Mouse (Mus musculus): ENCODE results near the gene Atp5g2. TPM values are rescaled to one million over a fixed set of nuclear protein-coding genes. Genes with fewer than 3 reads are reported as not detected.

Gene Atp5g2
- polyA plus RNA-seq, 1 experiment from 2014 or later, result 118 TPM

GRCm38 (mm10) chr15:102620765-102621164 lies 51.4 kb downstream of the Atp5g2 start:
- Histone ChIP-seq H3K36me3 (ENCODE audit: control insufficient read depth, insufficient read depth, low read length) (peaks cover 5% of the 10 kb centered on the region; the same call in 1 of the 2 replicates), H3K4me2 (ENCODE audit: low read length) (no peak overlapping the region), H3K4me1 (ENCODE audit: control insufficient read depth in 2 of 2, insufficient read depth in 2 of 2, low read length in 2 of 2) (peaks cover 0 to 6% of the 10 kb centered on the region in 2 experiments; a peak in 2 of 4 replicates), H3K27ac (replicated peaks in 1 of 2; ENCODE audit: control insufficient read depth in 1 of 2, insufficient read depth in 1 of 2, low read depth in 2 of 2, low read length in 2 of 2) (no peak overlapping the region), H3K9me3 (ENCODE audit: control insufficient read depth, low read length) (no peaks in the 10 kb centered on the region), H3K4me3 (ENCODE audit: control insufficient read depth in 1 of 2, insufficient read depth in 1 of 2, low read depth in 1 of 2, low read length in 2 of 2) (no peak overlapping the region), H3K9ac (ENCODE audit: low read length) (no peak overlapping the region), H3K27me3 (ENCODE audit: control insufficient read depth, insufficient read depth, low read length) (no peaks in the 10 kb centered on the region)
- WGBS, result 94% methylated on average over 1 of the region's 1 CpGs
- ATAC-seq (ENCODE audit: insufficient number of reproducible peaks, insufficient read depth, low FRiP score, low read depth), result no peak

- Histone ChIP-seq H3K36me3 (ENCODE audit: control insufficient read depth, insufficient read depth, low read length) (peaks cover 5% of the 10 kb centered on the region; the same call in 1 of the 2 replicates), H3K4me2 (ENCODE audit: low read length) (no peak overlapping the region), H3K4me1 (ENCODE audit: control insufficient read depth in 2 of 2, insufficient read depth in 2 of 2, low read length in 2 of 2) (peaks cover 0 to 5% of the 10 kb centered on the region in 2 experiments; a peak in 2 of 4 replicates), H3K9ac (ENCODE audit: low read length) (no peak overlapping the region), H3K27me3 (ENCODE audit: control insufficient read depth, insufficient read depth, low read length) (no peaks in the 10 kb centered on the region), H3K9me3 (ENCODE audit: control insufficient read depth, low read length) (no peaks in the 10 kb centered on the region), H3K27ac (replicated peaks in 1 of 2; ENCODE audit: control insufficient read depth in 1 of 2, insufficient read depth in 1 of 2, low read depth in 2 of 2, low read length in 2 of 2) (no peak overlapping the region), H3K4me3 (ENCODE audit: control insufficient read depth in 1 of 2, insufficient read depth in 1 of 2, low read depth in 1 of 2, low read length in 2 of 2) (no peak overlapping the region)
- no peak for ATAC-seq (ENCODE audit: insufficient number of reproducible peaks, insufficient read depth, low FRiP score, low read depth)
- WGBS, result 96% methylated on average over 5 of the region's 5 CpGs
These were observed 52.7 kb downstream of the Atp5g2 start for GRCm38 (mm10) chr15:102619486-102619885.

GRCm38 (mm10) chr15:102617654-102618053 lies 54.5 kb downstream of the Atp5g2 start:
- H3K9me3 ChIP-seq (ENCODE audit: control insufficient read depth, low read length), result no peaks in the 10 kb centered on the region
- peaks cover 0 to 4% of the 10 kb centered on the region in 2 experiments; a peak in 2 of 4 replicates for H3K4me1 ChIP-seq (ENCODE audit: control insufficient read depth in 2 of 2, insufficient read depth in 2 of 2, low read length in 2 of 2)
- H3K27me3 ChIP-seq (ENCODE audit: control insufficient read depth, insufficient read depth, low read length), result no peaks in the 10 kb centered on the region
- H3K27ac ChIP-seq (replicated peaks in 1 of 2; ENCODE audit: control insufficient read depth in 1 of 2, insufficient read depth in 1 of 2, low read depth in 2 of 2, low read length in 2 of 2), result no peak overlapping the region
- 95% methylated on average over 1 of the region's 1 CpGs for WGBS
- H3K4me2 ChIP-seq (ENCODE audit: low read length), result no peak overlapping the region
- H3K9ac ChIP-seq (ENCODE audit: low read length), result no peak overlapping the region
- H3K36me3 ChIP-seq (ENCODE audit: control insufficient read depth, insufficient read depth, low read length), result peaks cover 5% of the 10 kb centered on the region; the same call in 1 of the 2 replicates
- no peak overlapping the region for H3K4me3 ChIP-seq (ENCODE audit: control insufficient read depth in 1 of 2, insufficient read depth in 1 of 2, low read depth in 1 of 2, low read length in 2 of 2)
- no peak for ATAC-seq (ENCODE audit: insufficient number of reproducible peaks, insufficient read depth, low FRiP score, low read depth)

- H3K4me2 ChIP-seq (ENCODE audit: low read length), result no peak overlapping the region
- H3K36me3 ChIP-seq (ENCODE audit: control insufficient read depth, insufficient read depth, low read length), result peaks cover 5% of the 10 kb centered on the region; the same call in 1 of the 2 replicates
- no peak overlapping the region for H3K27ac ChIP-seq (replicated peaks in 1 of 2; ENCODE audit: control insufficient read depth in 1 of 2, insufficient read depth in 1 of 2, low read depth in 2 of 2, low read length in 2 of 2)
- no peaks in the 10 kb centered on the region for H3K27me3 ChIP-seq (ENCODE audit: control insufficient read depth, insufficient read depth, low read length)
- WGBS, result 92% methylated on average over 2 of the region's 2 CpGs
- H3K4me3 ChIP-seq (ENCODE audit: control insufficient read depth in 1 of 2, insufficient read depth in 1 of 2, low read depth in 1 of 2, low read length in 2 of 2), result no peak overlapping the region
- H3K4me1 ChIP-seq (ENCODE audit: control insufficient read depth in 2 of 2, insufficient read depth in 2 of 2, low read length in 2 of 2), result peaks cover 0 to 4% of the 10 kb centered on the region in 2 experiments; a peak in 2 of 4 replicates
- ATAC-seq (ENCODE audit: insufficient number of reproducible peaks, insufficient read depth, low FRiP score, low read depth), result no peak
- H3K9ac ChIP-seq (ENCODE audit: low read length), result no peak overlapping the region
- H3K9me3 ChIP-seq (ENCODE audit: control insufficient read depth, low read length), result no peaks in the 10 kb centered on the region
These were observed 56.0 kb downstream of the Atp5g2 start for GRCm38 (mm10) chr15:102616174-102616573.

- Histone ChIP-seq H3K36me3 (ENCODE audit: control insufficient read depth, insufficient read depth, low read length) (peaks cover 5% of the 10 kb centered on the region; the same call in 1 of the 2 replicates), H3K9ac (ENCODE audit: low read length) (no peak overlapping the region), H3K4me2 (ENCODE audit: low read length) (no peak overlapping the region), H3K27me3 (ENCODE audit: control insufficient read depth, insufficient read depth, low read length) (no peaks in the 10 kb centered on the region), H3K27ac (replicated peaks in 1 of 2; ENCODE audit: control insufficient read depth in 1 of 2, insufficient read depth in 1 of 2, low read depth in 2 of 2, low read length in 2 of 2) (no peak overlapping the region), H3K4me1 (ENCODE audit: control insufficient read depth in 2 of 2, insufficient read depth in 2 of 2, low read length in 2 of 2) (peaks cover 0 to 4% of the 10 kb centered on the region in 2 experiments; a peak in 2 of 4 replicates), H3K4me3 (ENCODE audit: control insufficient read depth in 1 of 2, insufficient read depth in 1 of 2, low read depth in 1 of 2, low read length in 2 of 2) (no peak overlapping the region), H3K9me3 (ENCODE audit: control insufficient read depth, low read length) (no peaks in the 10 kb centered on the region)
- ATAC-seq (ENCODE audit: insufficient number of reproducible peaks, insufficient read depth, low FRiP score, low read depth), result no peak
These were observed 57.9 kb downstream of the Atp5g2 start for GRCm38 (mm10) chr15:102614224-102614623.

GRCm38 (mm10) chr15:102612966-102613365 lies 59.2 kb downstream of the Atp5g2 start:
- H3K27ac ChIP-seq (replicated peaks in 1 of 2; ENCODE audit: control insufficient read depth in 1 of 2, insufficient read depth in 1 of 2, low read depth in 2 of 2, low read length in 2 of 2), result no peak overlapping the region
- peaks cover 0 to 8% of the 10 kb centered on the region in 2 experiments; a peak in 2 of 4 replicates for H3K4me1 ChIP-seq (ENCODE audit: control insufficient read depth in 2 of 2, insufficient read depth in 2 of 2, low read length in 2 of 2)
- H3K9ac ChIP-seq (ENCODE audit: low read length), result no peak overlapping the region
- H3K9me3 ChIP-seq (ENCODE audit: control insufficient read depth, low read length), result no peaks in the 10 kb centered on the region
- no peaks in the 10 kb centered on the region for H3K27me3 ChIP-seq (ENCODE audit: control insufficient read depth, insufficient read depth, low read length)
- H3K4me3 ChIP-seq (ENCODE audit: control insufficient read depth in 1 of 2, insufficient read depth in 1 of 2, low read depth in 1 of 2, low read length in 2 of 2), result no peak overlapping the region
- no peak overlapping the region for H3K4me2 ChIP-seq (ENCODE audit: low read length)
- ATAC-seq (ENCODE audit: insufficient number of reproducible peaks, insufficient read depth, low FRiP score, low read depth), result no peak
- H3K36me3 ChIP-seq (ENCODE audit: control insufficient read depth, insufficient read depth, low read length), result no peaks in the 10 kb centered on the region

MicroRNA genes within 50 kb of the gene (microRNA counts, 519-probe panel; counts per million panel counts)
- microRNA mmu-miR-688, result 322 counts per million, percentile 70 among the panel's probes with 10 or more counts

Small RNAs within 50 kb of the gene (microRNA-seq; reads per million reads assigned to microRNA genes)
- not detected for gene Mir688

Other genes starting within 250 kb of the Atp5g2 start
- gene Amhr2, start 227.0 kb downstream of the Atp5g2 start, polyA plus RNA-seq (2014; fragmentation: Nextera tagmentation; extraction: Ambion mirVana), result 2.1 and 3.1 TPM in 2 replicates
- gene Prr13, start 213.3 kb downstream of the Atp5g2 start, polyA plus RNA-seq (2014; fragmentation: Nextera tagmentation; extraction: Ambion mirVana), result 108 and 114 TPM in 2 replicates
- gene Pcbp2, start 201.8 kb downstream of the Atp5g2 start, polyA plus RNA-seq (2014; fragmentation: Nextera tagmentation; extraction: Ambion mirVana), result 184 and 194 TPM in 2 replicates
- gene Gm10337, start 168.6 kb downstream of the Atp5g2 start, polyA plus RNA-seq (2014; fragmentation: Nextera tagmentation; extraction: Ambion mirVana), result 4.2 TPM in 1 of 2 replicates, not detected in the other
- 10.4 and 10.7 TPM in 2 replicates for gene Map3k12, start 155.3 kb downstream of the Atp5g2 start, polyA plus RNA-seq (2014; fragmentation: Nextera tagmentation; extraction: Ambion mirVana)
- gene Tarbp2, start 154.2 kb downstream of the Atp5g2 start, polyA plus RNA-seq (2014; fragmentation: Nextera tagmentation; extraction: Ambion mirVana), result 81.7 and 83.8 TPM in 2 replicates
- gene Npff, start 147.4 kb downstream of the Atp5g2 start, polyA plus RNA-seq (2014; fragmentation: Nextera tagmentation; extraction: Ambion mirVana), result 1.4 and 2.1 TPM in 2 replicates
- gene Gm28047, start 47.3 kb downstream of the Atp5g2 start, polyA plus RNA-seq (2014; fragmentation: Nextera tagmentation; extraction: Ambion mirVana), result not detected in 2 replicates
- gene Atf7, start 46.9 kb downstream of the Atp5g2 start, polyA plus RNA-seq (2014; fragmentation: Nextera tagmentation; extraction: Ambion mirVana), result 27.0 and 29.7 TPM in 2 replicates
- 66.2 and 66.5 TPM in 2 replicates for gene Calcoco1, start 49.8 kb upstream of the Atp5g2 start, polyA plus RNA-seq (2014; fragmentation: Nextera tagmentation; extraction: Ambion mirVana)
- not detected in 2 replicates for gene Hoxc13, start 248.8 kb upstream of the Atp5g2 start, polyA plus RNA-seq (2014; fragmentation: Nextera tagmentation; extraction: Ambion mirVana)

Data from heart, embryonic 14.5 days (tissue).